Mouse (Mus musculus) adrenal gland, postnatal 0 days (tissue): ENCODE data around the gene Zfp839. TPM values are rescaled to one million over a fixed set of nuclear protein-coding genes. Genes with fewer than 3 reads are reported as not detected.

Experiments
- polyA plus RNA-seq: library from polyadenylated mRNA; unstranded; fragments of >200 nt; fragmentation: Nextera tagmentation; extraction: Ambion mirVana; gene quantifications from 2 replicates; pipeline ENCODE4 v1.2.1, GENCODE M21; 2015

Gene Zfp839
- 3.7 and 5.5 TPM in 2 replicates for polyA plus RNA-seq

DNA sequence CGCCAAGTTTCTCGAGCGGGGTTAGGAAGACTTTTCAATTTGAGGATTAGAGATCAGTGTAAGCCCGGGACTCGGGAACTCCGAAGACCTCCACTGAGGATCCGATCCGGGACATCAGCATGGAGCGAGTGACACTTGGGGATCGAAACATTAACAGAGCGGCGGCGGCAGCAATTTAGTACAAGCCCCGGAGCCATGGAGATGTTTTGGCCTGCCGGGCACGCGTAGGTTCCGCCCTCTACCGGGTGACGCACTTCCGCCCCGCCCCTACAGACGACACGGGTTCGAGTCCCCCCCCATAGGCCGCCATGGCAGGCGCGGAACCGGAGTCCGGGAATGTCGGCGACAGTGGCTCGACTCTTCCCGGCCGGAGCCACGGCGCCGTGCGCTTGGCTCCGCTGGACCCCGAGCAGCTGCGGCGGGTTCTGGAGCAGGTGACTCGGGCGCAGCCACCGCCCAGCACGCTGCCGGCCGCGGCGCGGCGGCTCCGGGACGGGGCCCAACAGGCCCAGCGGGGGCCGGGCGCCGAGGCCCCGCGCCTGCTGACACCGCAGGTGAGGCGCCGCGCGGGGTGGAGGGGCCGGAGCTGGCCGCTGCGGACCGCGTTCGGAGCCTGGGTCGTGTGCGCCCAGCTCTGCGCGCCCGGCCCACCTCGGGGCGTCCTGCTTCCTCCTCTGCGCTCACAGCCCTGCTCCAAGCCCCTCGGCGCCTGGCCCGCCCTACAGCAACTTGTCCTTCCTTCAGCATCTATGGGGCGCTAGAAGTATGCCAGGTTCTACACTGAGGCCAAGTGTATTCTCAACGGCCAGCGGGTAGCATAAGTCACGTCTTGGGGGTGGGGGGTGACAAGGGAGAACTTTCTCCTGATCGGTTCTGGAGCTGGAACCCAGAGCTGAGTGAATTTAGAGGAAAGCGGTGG lies at the start of gene Zfp839:
Zfp839 (plus strand) TSS at position 244 of the 919 bp plus-strand sequence.

GRCm38 (mm10) chr12:110840348-110841198 lies 9.5 kb upstream of the Zfp839 start, which contains the start of gene Mok:
Gene Mok (minus strand): TSS chr12:110840939.

DNA sequence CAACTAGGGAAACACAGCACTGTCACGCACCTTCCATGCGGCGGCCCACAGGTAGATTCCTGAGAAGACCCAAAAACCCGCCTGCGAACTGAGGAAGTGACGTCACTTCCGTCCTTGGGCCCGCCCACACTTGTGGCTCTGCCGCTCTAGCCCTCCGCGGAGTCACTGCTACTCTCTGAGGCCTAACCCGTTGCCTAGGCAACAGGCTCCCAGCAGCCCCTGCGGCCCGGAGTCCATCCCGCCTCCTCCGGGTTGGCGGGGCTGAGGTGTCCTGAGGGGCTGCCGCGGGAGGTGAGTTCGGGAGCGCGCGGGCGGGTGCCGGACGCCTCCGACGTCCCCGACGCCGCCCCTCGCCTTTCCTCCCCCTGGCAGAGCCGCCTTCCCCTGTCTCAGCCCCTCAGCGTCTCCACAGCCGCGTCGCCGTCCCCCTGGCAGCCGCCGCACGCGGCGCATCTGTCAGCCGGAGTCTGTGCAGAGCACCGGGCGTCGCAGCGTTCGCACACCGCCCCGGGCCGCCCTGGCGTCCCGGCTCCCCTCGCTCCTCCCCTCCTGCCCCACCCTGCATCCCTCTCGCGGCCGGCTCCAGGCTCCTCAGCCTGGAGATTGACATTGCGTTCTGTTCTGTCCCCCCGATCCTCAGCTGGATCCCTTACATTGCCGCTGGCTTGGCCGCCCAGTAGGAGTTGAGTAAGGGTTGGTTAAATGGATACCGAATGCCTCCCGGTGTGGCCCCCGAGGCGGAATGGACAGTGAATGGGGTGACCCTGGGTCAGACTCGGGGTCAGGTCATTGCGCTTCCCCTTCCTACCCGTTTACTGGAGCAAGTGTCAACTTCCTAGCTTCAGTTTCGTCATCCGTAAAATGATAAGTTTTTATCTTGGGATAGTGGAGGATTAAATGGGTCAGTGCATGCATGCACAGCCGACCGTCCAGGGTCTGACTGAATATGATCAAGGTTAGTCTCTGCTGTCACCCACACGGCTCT lies 39.3 kb downstream of the Zfp839 start, which contains the start of the genes Cinp and Tecpr2:
Cinp (minus strand) TSS at position 110 of the 985 bp plus-strand sequence.
Tecpr2 (plus strand) TSS at position 229 of the 985 bp plus-strand sequence.

Other genes starting within 250 kb of the Zfp839 start
- 24.7 and 28.2 TPM in 2 replicates for gene Dync1h1, start 248.8 kb upstream of the Zfp839 start, polyA plus RNA-seq
- gene 1700001K19Rik, start 167.6 kb upstream of the Zfp839 start, polyA plus RNA-seq: not detected in 2 replicates
- 496 and 532 TPM in 2 replicates for gene Hsp90aa1, start 147.5 kb upstream of the Zfp839 start, polyA plus RNA-seq
- gene Wdr20, start 112.3 kb upstream of the Zfp839 start, polyA plus RNA-seq: 12.2 and 16.8 TPM in 2 replicates
- 4.1 and 4.5 TPM in 2 replicates for gene Mok, start 9.3 kb upstream of the Zfp839 start, polyA plus RNA-seq
- 58.1 and 64.6 TPM in 2 replicates for gene Cinp, start 38.9 kb downstream of the Zfp839 start, polyA plus RNA-seq
- gene Tecpr2, start 39.0 kb downstream of the Zfp839 start, polyA plus RNA-seq: 1.4 and 1.7 TPM in 2 replicates
- 6.4 and 9.0 TPM in 2 replicates for gene Ankrd9, start 128.8 kb downstream of the Zfp839 start, polyA plus RNA-seq
- 5.4 and 11.6 TPM in 2 replicates for gene Rcor1, start 189.1 kb downstream of the Zfp839 start, polyA plus RNA-seq